Mouse (Mus musculus) heart, postnatal 14 days (tissue): ENCODE measurements around the gene Fkbp11. TPM values are rescaled to one million over a fixed set of nuclear protein-coding genes. Genes with fewer than 3 reads are reported as not detected.
"Not testable (repeated sequence)": the region's sequence is repeated elsewhere in the genome, so short reads cannot be mapped to it uniquely, and the experiment has no call there.

Experiments used
- DNase-seq, 2 experiments: peaks; one replicate each; pipeline ENCODE4 v3.0.0; 2021 to 2022
- intact Hi-C: fragments of 180-260 bp; cut with DNase I; formaldehyde crosslinking; loops from one replicate; pipeline ENCODE4 v1.15.1; 2025
- long read RNA-seq, 2 experiments: library from polyadenylated mRNA; stranded (forward); transcript quantifications; one replicate each; pipeline ENCODE4 v2.0.0; 2021
- total RNA-seq, 2 experiments: library from RNA; stranded (reverse); gene quantifications; 2 replicates each; pipeline ENCODE4 v1.2.3; 2021

Fkbp11 gene
- 1 to 10 TPM; 4.6 to 5.0 TPM for total RNA-seq
- long read RNA-seq, experiment 1, transcript Fkbp11-201 (6 exons, 734 nt) = major isoform, 5 of 5 reads
- long read RNA-seq, experiment 1, partial matches to known transcripts = 0 of 5 reads
- long read RNA-seq, experiment 1, other reads (novel, unspliced or antisense) = 0 of 5 reads
- long read RNA-seq, experiment 2, transcript Fkbp11-201 (6 exons, 734 nt) = major isoform, 7 of 7 reads
- long read RNA-seq, experiment 2, partial matches to known transcripts = 0 of 7 reads
- long read RNA-seq, experiment 2, other reads (novel, unspliced or antisense) = 0 of 7 reads

GRCm38 (mm10) chr15:98727443-98728321, at the start of gene Fkbp11:
TSS of gene Fkbp11 (minus strand) at chr15:98728198.
- intact Hi-C loops = loop anchor here (5.0 kb wide), 1 partner anchor 65 kb away; no protein-coding TSS in a partner anchor
- peak; percentile 53 to 68 for DNase-seq

DNA sequence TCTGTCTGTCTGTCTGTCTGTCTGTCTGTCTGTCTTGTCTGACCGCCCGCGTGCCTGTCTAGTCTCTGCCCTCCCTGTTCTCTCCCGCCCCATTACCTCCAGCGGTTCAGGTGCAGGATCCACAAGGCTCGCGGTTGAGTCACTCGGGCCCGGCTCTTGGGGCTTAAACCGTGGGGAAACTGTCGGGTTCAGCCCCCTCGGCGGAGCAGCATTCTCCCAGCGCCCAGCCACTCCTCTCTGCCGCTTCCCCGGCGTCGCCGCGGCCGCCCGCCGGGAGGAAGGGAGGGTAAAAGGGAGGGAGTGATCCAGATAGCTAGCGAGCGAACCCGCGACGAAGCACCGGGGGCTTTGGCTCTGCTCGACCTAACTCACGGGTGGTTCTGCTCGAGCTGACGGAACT, 49.8 kb upstream of the Fkbp11 start, which contains the start of gene Wnt10b:
Gene Wnt10b (minus strand): TSS at position 389 of the 400 bp plus-strand sequence.
- no peak for DNase-seq
- intact Hi-C loops = no loop called here

GRCm38 (mm10) chr15:98777005-98777616, 49.1 kb upstream of the Fkbp11 start:
- intact Hi-C loops = no loop called here
- no peak for DNase-seq

DNA sequence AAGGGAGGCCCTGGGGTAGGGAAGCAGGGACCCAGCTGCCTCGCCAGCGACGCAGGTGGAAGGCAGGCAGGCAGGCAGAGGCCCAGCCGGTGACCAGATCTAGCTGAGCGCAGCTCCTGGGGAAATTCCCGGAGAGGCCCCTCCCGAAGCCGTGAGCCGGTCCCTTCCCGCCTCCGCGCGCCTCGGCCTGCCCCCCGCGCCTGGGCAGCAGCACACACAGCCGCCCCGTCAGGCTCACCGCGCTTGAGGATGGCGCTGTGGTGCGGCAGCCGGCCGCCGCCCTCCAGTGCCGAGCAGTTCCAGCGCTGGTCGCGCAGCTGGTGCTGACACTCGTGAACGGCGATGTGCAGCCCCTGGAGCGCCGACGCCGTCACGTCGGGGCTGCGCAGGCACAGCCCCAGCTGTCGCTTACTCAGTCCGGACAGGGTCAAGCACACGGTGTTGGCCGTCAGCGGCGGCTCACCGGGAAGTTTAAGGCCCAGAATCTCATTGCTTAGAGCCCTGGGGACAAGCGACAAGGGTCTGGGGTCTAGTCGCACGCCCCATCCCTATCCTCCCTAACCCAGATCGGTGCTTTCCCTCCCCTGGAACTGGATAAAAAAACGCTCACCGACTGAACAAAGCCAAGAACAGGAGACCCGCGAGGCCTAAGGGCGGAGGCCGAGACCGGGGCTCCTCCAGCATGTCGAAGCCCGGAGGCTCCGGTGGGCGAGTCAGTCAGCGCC, 48.4 kb upstream of the Fkbp11 start:
- peak in 1 of 2 experiments; percentile 47 for DNase-seq
- intact Hi-C loops = no loop called here

- intact Hi-C loops = no loop called here
- DNase-seq = no peak
These were observed 47.5 kb upstream of the Fkbp11 start for GRCm38 (mm10) chr15:98775533-98775932.

DNA sequence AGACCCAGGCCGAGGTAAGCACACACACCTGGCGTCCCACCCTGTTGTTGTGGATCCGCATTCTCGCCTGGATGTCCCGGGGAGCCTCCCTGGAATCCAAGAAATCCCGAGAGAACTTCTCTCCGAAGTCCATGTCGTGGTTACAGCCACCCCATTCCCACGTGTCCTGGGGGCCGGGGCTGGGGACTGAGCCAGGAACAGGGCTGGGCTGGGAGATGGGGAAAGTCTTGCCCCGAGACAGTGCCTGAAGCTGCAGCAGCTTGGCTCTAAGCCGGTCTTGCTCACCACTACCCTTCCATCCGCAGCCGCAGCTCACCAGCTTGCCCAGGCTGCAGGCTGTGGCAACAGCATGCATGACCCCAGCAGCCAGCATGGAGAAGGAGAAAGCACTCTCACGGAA, 46.1 kb upstream of the Fkbp11 start:
- DNase-seq = no peak
- intact Hi-C loops = no loop called here

DNA sequence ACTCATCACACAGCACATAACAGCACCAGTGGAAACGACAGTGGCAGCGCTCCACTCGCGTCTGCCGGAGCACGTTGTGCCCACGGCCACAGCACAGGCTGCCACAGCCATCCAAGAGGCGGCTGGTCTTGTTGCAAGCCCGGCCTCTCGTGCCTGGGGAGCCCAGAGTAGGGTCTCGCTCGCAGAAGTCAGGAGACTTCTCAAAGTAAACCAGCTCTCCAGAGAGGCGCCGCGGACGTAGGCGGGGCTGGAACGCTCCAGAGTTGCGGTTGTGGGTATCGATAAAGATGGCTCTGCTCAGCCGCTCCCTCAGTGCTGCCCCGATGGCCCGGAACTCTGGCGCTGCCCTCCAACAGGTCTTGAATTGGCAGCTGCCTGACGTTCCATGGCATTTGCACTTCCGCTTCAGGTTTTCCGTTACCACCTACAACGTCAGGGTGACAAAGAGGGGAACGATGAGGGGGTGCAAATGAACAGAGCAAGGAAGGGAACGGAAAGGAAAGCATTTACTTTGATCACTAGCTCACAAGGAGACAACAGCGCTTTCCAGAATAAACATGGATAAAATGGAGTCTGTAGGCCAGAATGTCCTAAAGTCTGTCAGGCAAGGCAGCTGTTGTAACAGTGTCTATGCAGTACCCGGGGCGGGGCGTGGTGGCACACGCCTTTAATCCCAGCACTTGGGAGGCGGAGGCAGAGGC, 44.7 kb upstream of the Fkbp11 start:
- no peak for DNase-seq
- intact Hi-C loops = no loop called here

DNA sequence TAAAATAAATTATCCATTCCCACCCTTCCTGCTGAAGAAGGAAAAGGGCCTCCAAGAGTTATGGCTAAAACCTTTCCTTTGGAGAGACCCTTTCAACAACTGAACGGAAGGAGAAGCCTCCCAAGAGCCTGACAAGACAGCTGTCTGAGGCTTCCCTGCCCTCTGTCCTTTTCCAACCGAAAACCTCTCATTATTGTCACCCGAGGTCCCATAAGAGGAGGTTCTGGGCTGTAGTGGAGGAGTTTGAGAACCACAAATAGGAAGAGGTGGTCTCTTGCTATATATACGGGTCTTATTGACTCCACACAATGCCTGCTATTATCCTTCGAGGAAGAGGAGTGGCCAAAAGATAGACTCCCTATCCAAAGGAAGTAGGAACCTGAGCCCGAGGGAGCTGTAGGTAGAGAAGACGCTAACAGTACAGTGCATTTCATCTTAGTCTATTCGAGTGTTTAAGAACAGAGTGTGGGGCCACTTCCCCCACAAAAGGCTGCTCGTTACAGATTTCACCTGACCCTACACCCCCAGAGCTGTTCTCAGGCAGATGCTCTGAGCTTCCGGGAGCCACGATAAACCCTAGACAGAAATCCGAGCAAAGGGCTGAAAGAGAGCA, 43.9 kb upstream of the Fkbp11 start:
- intact Hi-C loops = no loop called here
- no peak for DNase-seq

- no peak for DNase-seq
- intact Hi-C loops = no loop called here
These were observed 40.3 kb upstream of the Fkbp11 start for GRCm38 (mm10) chr15:98768259-98768658.

GRCm38 (mm10) chr15:98765929-98766328, 37.9 kb upstream of the Fkbp11 start:
- intact Hi-C loops = no loop called here
- no peak for DNase-seq

DNA sequence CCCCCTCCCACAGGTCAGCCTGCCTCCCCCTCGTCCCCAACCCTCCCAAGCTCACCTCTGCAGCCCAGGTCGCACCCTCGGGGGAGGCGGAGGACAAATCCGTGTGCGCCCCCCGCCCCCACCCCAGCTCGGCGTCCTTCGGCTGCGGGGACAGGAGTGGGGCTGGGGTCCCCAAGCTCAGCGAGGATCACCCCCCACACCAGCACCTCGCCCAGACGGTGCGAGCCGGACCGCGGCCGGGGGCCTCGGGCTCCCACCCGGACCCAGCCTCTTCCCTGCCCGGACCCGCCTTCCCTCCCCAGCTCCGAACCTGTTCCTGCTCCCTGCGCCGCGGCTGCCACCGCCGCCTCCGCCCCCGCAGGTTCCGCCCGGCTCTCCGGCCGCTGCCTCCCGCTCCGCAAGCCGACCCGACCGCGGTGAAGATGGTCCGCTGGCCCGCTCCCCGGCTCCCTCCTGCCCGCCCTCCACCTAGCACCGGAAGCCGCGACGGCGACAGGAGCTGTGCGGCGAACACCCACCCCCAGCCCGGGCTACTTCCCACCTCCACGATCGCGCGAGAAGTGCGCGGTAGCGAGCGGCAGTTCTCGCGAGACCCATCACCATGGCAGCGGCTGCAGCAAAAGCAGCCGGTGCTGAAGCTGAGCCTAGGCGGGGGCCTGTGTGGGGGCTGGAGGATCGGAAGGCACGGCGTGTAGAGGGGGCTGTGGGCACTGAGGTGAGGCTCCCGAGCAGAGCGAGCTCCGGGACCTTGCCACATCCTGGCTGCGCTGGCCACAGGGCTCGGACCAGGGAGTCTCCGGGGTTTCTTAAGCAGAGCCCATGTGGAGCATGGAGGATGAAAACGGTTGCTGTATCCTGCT, 34.9 kb upstream of the Fkbp11 start, which contains the start of gene Arf3:
Gene Arf3 (minus strand): TSS at position 545 of the 860 bp plus-strand sequence.
- intact Hi-C loops = loop anchor here (5.0 kb wide), 1 partner anchor 34 kb away; no protein-coding TSS in a partner anchor
- peak; percentile 97 to 98 for DNase-seq

DNA sequence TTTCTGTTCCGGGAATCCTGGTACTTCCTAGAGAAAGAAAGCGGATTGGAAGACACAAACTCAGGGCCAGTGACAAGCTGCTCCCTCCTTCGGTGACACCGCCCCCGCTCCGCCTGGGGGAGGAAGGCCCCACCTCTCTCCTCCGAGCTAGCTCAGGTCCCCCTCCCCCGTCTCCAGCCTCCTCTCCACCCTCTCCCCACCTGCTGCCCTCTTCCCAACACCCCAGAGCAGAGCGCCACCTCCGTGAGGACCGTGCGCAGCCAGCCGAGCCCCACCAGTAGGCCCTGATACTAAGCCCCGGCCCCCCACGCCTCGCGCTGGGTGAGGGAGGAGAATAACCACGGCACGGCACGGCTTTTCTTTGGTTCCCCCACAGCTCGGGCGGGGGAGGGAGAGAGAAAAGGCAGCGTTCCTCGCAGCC, 34.2 kb upstream of the Fkbp11 start:
- intact Hi-C loops = loop anchor here (5.0 kb wide), 1 partner anchor 35 kb away; no protein-coding TSS in a partner anchor

DNA sequence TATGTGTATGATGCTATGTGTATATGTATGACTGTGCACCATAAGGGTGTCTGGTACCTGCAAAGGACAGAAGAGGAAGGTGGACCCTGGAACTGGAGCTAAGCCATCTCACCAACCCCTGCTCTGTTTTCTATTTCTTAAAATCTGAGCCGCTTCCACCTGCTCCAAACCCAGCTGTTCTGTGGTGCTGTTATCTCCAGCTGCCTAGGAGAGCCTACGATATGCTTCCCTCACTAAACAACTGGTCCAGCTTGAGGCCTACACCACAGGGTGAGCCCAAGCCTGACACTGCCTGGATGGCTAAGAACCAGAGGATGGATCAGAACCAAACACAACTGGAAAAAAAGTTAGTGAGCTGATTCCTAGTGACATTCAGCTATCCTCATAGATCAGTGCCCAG, 26.1 kb upstream of the Fkbp11 start:
- DNase-seq = no peak
- intact Hi-C loops = no loop called here

More for the DNA sequence above, 34.2 kb upstream of the Fkbp11 start:
- DNase-seq = peak; percentile 68 to 73

- DNase-seq = no peak
- intact Hi-C loops = no loop called here
These were observed 25.0 kb upstream of the Fkbp11 start for GRCm38 (mm10) chr15:98753021-98753423.

GRCm38 (mm10) chr15:98749093-98749492, 21.1 kb upstream of the Fkbp11 start:
- intact Hi-C loops = no loop called here
- DNase-seq = no peak

DNA sequence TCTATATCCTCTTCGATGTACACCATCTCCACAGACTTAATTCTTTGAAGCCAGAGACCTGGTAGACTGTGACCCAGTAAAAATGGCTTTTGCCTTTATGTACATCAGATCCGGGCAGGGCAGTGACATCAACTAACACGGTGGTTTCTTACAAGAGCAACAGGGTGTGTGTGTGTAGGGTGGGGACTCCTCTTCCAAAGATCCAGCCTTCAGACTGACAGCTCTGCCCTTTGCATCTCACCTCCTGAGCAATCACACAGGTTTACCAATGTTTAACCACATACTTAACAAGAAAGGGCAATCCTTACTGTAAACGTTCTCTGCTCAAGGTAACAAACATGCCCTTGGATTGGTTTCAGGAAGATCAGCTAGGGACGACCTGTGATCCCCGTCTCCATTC, 19.3 kb upstream of the Fkbp11 start:
- DNase-seq = no peak
- intact Hi-C loops = no loop called here

DNA sequence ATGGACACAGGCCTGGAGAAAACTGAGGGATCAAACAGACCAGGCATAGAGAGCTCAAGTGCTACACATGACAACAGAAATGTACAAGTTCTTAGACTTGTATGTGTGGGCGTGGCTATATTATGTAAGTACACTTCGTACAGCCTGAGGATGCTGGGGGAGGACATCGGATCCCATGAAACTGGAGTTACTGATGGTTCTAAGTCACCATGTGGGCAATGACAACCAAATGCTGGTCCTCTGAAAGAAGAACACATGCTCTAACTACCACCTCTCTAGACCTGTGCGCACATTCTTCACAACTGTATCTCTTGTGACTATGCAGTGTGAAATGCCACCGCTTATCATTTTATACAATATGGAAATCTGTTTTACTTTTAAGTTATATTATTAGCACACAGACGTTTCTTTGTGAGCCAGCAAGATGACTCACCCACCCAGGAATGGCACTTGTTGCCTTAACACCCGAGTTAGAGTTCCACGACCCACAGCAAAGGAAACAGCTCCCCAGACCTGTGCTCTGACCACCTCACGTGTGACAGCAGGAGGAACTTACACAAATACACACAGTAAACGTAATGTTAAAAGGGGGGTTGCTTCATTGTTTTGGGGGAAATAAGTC, 18.5 kb upstream of the Fkbp11 start:
- DNase-seq = no peak
- intact Hi-C loops = no loop called here

DNA sequence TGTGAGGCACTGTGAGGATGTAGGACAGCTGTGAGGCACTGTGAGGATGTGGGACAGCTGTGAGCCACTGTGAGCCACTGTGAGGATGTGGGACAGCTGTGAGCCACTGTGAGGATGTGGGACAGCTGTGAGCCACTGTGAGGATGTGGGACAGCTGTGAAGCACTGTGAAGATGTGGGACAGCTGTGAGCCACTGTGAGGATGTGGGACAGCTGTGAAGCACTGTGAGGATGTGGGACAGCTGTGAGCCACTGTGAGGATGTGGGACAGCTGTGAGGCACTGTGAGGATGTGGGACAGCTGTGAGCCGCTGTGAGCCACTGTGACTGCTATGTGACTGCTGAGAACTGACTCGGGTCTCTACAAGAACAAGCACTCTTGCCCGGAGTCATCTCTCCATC, 15.9 kb upstream of the Fkbp11 start:
- DNase-seq, intact Hi-C loops: not testable (repeated sequence)
